Mouse (Mus musculus) heart, postnatal 0 days (tissue): ENCODE results near the gene Rasgef1b. TPM values are rescaled to one million over a fixed set of nuclear protein-coding genes. Genes with fewer than 3 reads are reported as not detected.

Experiments
- ATAC-seq: fragments of 200-750 bp; cut with Nextera tagmentation; 2 replicates; pipeline ENCODE4 v1.8.0; 2017; ENCODE audit warnings: low read depth, moderate number of reproducible peaks, moderate library complexity; ENCODE audit not compliant: insufficient read depth
- DNase-seq: peaks from one replicate; pipeline ENCODE4 v3.0.0-alpha.2; 2016; ENCODE audit warnings: low spot score
- H3K27ac ChIP-seq: fragments of 300-500 bp; sonication (generic); 2 replicates; pipeline ENCODE4 v1.5.1; 2014; ENCODE audit warnings: low read depth, mild to moderate bottlenecking
- H3K27me3 ChIP-seq: fragments of 300-500 bp; sonication (generic); 2 replicates; pipeline ENCODE4 v1.6.1; 2014; ENCODE audit warnings: low read length, mixed read lengths; ENCODE audit not compliant: control insufficient read depth, insufficient read depth
- H3K36me3 ChIP-seq: fragments of 300-500 bp; sonication (generic); replicated peaks from 2 replicates; pipeline ENCODE4 v1.6.1; 2014; ENCODE audit warnings: low read length, mixed read lengths; ENCODE audit not compliant: control insufficient read depth, insufficient read depth
- H3K4me1 ChIP-seq: fragments of 300-500 bp; sonication (generic); 2 replicates; pipeline ENCODE4 v1.6.1; 2014; ENCODE audit warnings: antibody characterized with exemption; ENCODE audit not compliant: control insufficient read depth, insufficient read depth
- H3K4me2 ChIP-seq: fragments of 300-500 bp; sonication (generic); 2 replicates; pipeline ENCODE4 v1.6.1; 2014; ENCODE audit warnings: low read depth, mild to moderate bottlenecking, low read length, moderate library complexity
- H3K4me3 ChIP-seq: fragments of 300-500 bp; sonication (generic); 2 replicates; pipeline ENCODE4 v1.5.1; 2014; ENCODE audit warnings: low read depth, low read length
- H3K9ac ChIP-seq: fragments of 300-500 bp; sonication (generic); replicated peaks from 2 replicates; pipeline ENCODE4 v1.6.1; 2014; ENCODE audit warnings: low read depth, low read length, mixed read lengths
- H3K9me3 ChIP-seq: fragments of 300-500 bp; sonication (generic); replicated peaks from 2 replicates; pipeline ENCODE4 v1.6.1; 2016; ENCODE audit warnings: low read length; ENCODE audit not compliant: control insufficient read depth
- CTCF ChIP-seq: IDR thresholded peaks from 2 replicates; pipeline ENCODE4 v1.5.1; 2016; ENCODE audit warnings: antibody characterized with exemption, control low read depth, low read depth
- EP300 ChIP-seq: IDR thresholded peaks from 2 replicates; pipeline ENCODE4 v1.6.1; 2016; ENCODE audit warnings: antibody characterized with exemption, low read depth
- WGBS: fragments of 180-500 bp; shearing (Covaris S2); extraction: QIAGEN DNeasy Blood & Tissue Kit; methylation state at CpG from one replicate; pipeline ENCODE4 v1.1.7; 2014; 5-methylcytosine and 5-hydroxymethylcytosine counted together
- polyA plus RNA-seq: library from polyadenylated mRNA; unstranded; fragments of >200 nt; fragmentation: Nextera tagmentation; extraction: Ambion mirVana; gene quantifications from 2 replicates; pipeline ENCODE4 v1.2.1, GENCODE M21; 2015
- total RNA-seq: library from RNA; depleted of rRNA; stranded (reverse); fragments of >200 nt; gene quantifications from 2 replicates; pipeline ENCODE4 v1.2.3, GENCODE M21; 2014; ENCODE audit warnings: low replicate concordance

The Rasgef1b gene
- total and polyA plus RNA-seq, 2 experiments from 2014 or later, result 19.0 to 29.8 TPM

GRCm38 (mm10) chr5:99493861-99494260, 235.0 kb downstream of the Rasgef1b start:
- WGBS, result 39% methylated on average over 9 of the region's 9 CpGs
- no peak overlapping the region for H3K9ac ChIP-seq
- H3K9me3 ChIP-seq, result no peaks in the 10 kb centered on the region
- no peak for ATAC-seq
- H3K36me3 ChIP-seq, result no peaks in the 10 kb centered on the region
- H3K4me1 ChIP-seq, result no peaks in the 10 kb centered on the region
- no peak overlapping the region for H3K4me3 ChIP-seq
- H3K27ac ChIP-seq, result no peak overlapping the region
- DNase-seq, result no peak
- no peaks in the 10 kb centered on the region for H3K27me3 ChIP-seq
- no peak overlapping the region for H3K4me2 ChIP-seq
- TF ChIP-seq CTCF (no peak), EP300 (no peak)

GRCm38 (mm10) chr5:99493017-99493416, 235.8 kb downstream of the Rasgef1b start:
- Histone ChIP-seq H3K4me1 (no peaks in the 10 kb centered on the region), H3K27me3 (no peaks in the 10 kb centered on the region), H3K9ac (no peak overlapping the region), H3K27ac (no peak overlapping the region), H3K36me3 (no peaks in the 10 kb centered on the region), H3K4me2 (no peak overlapping the region), H3K4me3 (no peak overlapping the region), H3K9me3 (no peaks in the 10 kb centered on the region)
- ATAC-seq (no peak), DNase-seq (no peak)
- TF ChIP-seq EP300, result no peak
- no peak for TF ChIP-seq CTCF
- WGBS, result 87% methylated on average over 3 of the region's 3 CpGs

GRCm38 (mm10) chr5:99488479-99489158, 240.2 kb downstream of the Rasgef1b start:
- no peak overlapping the region for H3K4me3 ChIP-seq
- TF ChIP-seq EP300 (no peak), CTCF (no peak)
- 0 out of 2 replicates have a peak, but pooled peaks cover 4% of the 10 kb centered on the region for H3K4me1 ChIP-seq
- H3K27ac ChIP-seq, result no peak overlapping the region
- H3K36me3 ChIP-seq, result no peaks in the 10 kb centered on the region
- no peak for ATAC-seq
- no peaks in the 10 kb centered on the region for H3K27me3 ChIP-seq
- 74% methylated on average over 6 of the region's 6 CpGs for WGBS
- no peak overlapping the region for H3K9ac ChIP-seq
- no peak for DNase-seq
- no peaks in the 10 kb centered on the region for H3K9me3 ChIP-seq
- no peak overlapping the region for H3K4me2 ChIP-seq

GRCm38 (mm10) chr5:99487009-99487858, 241.6 kb downstream of the Rasgef1b start:
- DNase-seq, result no peak
- Histone ChIP-seq H3K27ac (no peak overlapping the region), H3K36me3 (no peaks in the 10 kb centered on the region), H3K4me2 (no peak overlapping the region), H3K9me3 (no peaks in the 10 kb centered on the region), H3K4me3 (no peak overlapping the region), H3K4me1 (peaks cover 4% of the 10 kb centered on the region; the same call in 1 of the 2 replicates), H3K9ac (no peak overlapping the region), H3K27me3 (no peaks in the 10 kb centered on the region)
- no peak for TF ChIP-seq CTCF
- no peak for TF ChIP-seq EP300
- WGBS, result 68% methylated on average over 5 of the region's 5 CpGs
- peak; percentile 30; the same call in 1 of the 2 replicates for ATAC-seq

GRCm38 (mm10) chr5:99483162-99483561, 245.7 kb downstream of the Rasgef1b start:
- 78% methylated on average over 5 of the region's 5 CpGs for WGBS

More at GRCm38 (mm10) chr5:99483162-99483561, 245.7 kb downstream of the Rasgef1b start:
- no peak for DNase-seq
- Histone ChIP-seq H3K27me3 (no peaks in the 10 kb centered on the region), H3K9me3 (no peaks in the 10 kb centered on the region), H3K4me2 (no peak overlapping the region), H3K36me3 (no peaks in the 10 kb centered on the region), H3K9ac (no peak overlapping the region), H3K4me3 (no peak overlapping the region), H3K27ac (no peak overlapping the region), H3K4me1 (peaks cover 26% of the 10 kb centered on the region)
- no peak for TF ChIP-seq EP300
- no peak for TF ChIP-seq CTCF
- ATAC-seq, result no peak
